Mouse (Mus musculus): Measurements from ENCODE around the gene Pnrc1. TPM values are rescaled to one million over a fixed set of nuclear protein-coding genes. Genes with fewer than 3 reads are reported as not detected.

Pnrc1 gene
- polyA plus RNA-seq, 1 experiment from 2014 or later: 113 TPM

GRCm38 (mm10) chr4:33261311-33261753, 28.6 kb downstream of the Pnrc1 start:
- no peak overlapping the region for H3K27ac ChIP-seq (replicated peaks)
- no peak overlapping the region for H3K4me2 ChIP-seq (replicated peaks)
- 76% methylated on average over 7 of the region's 7 CpGs for WGBS
- H3K4me3 ChIP-seq: no peak overlapping the region
- H3K4me1 ChIP-seq: no peaks in the 10 kb centered on the region
- no peaks in the 10 kb centered on the region for H3K36me3 ChIP-seq
- no peaks in the 10 kb centered on the region for H3K27me3 ChIP-seq
- ATAC-seq (ENCODE audit: low FRiP score, low read depth): no peak
- H3K9ac ChIP-seq (replicated peaks): no peak overlapping the region
- H3K9me3 ChIP-seq: no peaks in the 10 kb centered on the region

- no peaks in the 10 kb centered on the region for H3K4me1 ChIP-seq
- no peak overlapping the region for H3K4me2 ChIP-seq (replicated peaks)
- no peak overlapping the region for H3K9ac ChIP-seq (replicated peaks)
- H3K4me3 ChIP-seq: no peak overlapping the region
- no peak overlapping the region for H3K27ac ChIP-seq (replicated peaks)
- no peaks in the 10 kb centered on the region for H3K27me3 ChIP-seq
- H3K9me3 ChIP-seq: no peaks in the 10 kb centered on the region
- ATAC-seq (ENCODE audit: low FRiP score, low read depth): no peak
- no peaks in the 10 kb centered on the region for H3K36me3 ChIP-seq
These were observed 29.7 kb downstream of the Pnrc1 start for GRCm38 (mm10) chr4:33260311-33260710.

GRCm38 (mm10) chr4:33257263-33257964, 32.5 kb downstream of the Pnrc1 start:
- H3K4me2 ChIP-seq (replicated peaks): no peak overlapping the region
- WGBS: 84% methylated on average over 11 of the region's 11 CpGs
- no peaks in the 10 kb centered on the region for H3K36me3 ChIP-seq
- no peaks in the 10 kb centered on the region for H3K4me1 ChIP-seq
- H3K27ac ChIP-seq (replicated peaks): no peak overlapping the region
- H3K27me3 ChIP-seq: no peaks in the 10 kb centered on the region
- H3K4me3 ChIP-seq: no peak overlapping the region
- H3K9me3 ChIP-seq: no peaks in the 10 kb centered on the region
- ATAC-seq (ENCODE audit: low FRiP score, low read depth): no peak
- no peak overlapping the region for H3K9ac ChIP-seq (replicated peaks)

GRCm38 (mm10) chr4:33254706-33255105, 35.3 kb downstream of the Pnrc1 start:
- WGBS: 66% methylated on average over 4 of the region's 4 CpGs
- Histone ChIP-seq H3K9me3 (no peaks in the 10 kb centered on the region), H3K36me3 (no peaks in the 10 kb centered on the region), H3K4me3 (no peak overlapping the region), H3K27me3 (no peaks in the 10 kb centered on the region), H3K4me1 (peaks cover 2% of the 10 kb centered on the region; the same call in 1 of the 2 replicates), H3K27ac (replicated peaks) (no peak overlapping the region), H3K9ac (replicated peaks) (no peak overlapping the region), H3K4me2 (replicated peaks) (no peak overlapping the region)
- ATAC-seq (ENCODE audit: low FRiP score, low read depth): no peak

GRCm38 (mm10) chr4:33250867-33251266, 39.1 kb downstream of the Pnrc1 start:
- Histone ChIP-seq H3K4me2 (replicated peaks) (no peak overlapping the region), H3K36me3 (peaks cover 4% of the 10 kb centered on the region), H3K4me3 (no peak overlapping the region), H3K27me3 (no peaks in the 10 kb centered on the region), H3K27ac (replicated peaks) (no peak overlapping the region), H3K9ac (replicated peaks) (no peak overlapping the region), H3K4me1 (peaks cover 18% of the 10 kb centered on the region), H3K9me3 (no peaks in the 10 kb centered on the region)
- no peak for ATAC-seq (ENCODE audit: low FRiP score, low read depth)
- WGBS: 86% methylated on average over 2 of the region's 2 CpGs

- Histone ChIP-seq H3K27ac (replicated peaks) (no peak overlapping the region), H3K36me3 (peaks cover 14% of the 10 kb centered on the region), H3K4me2 (replicated peaks) (no peak overlapping the region), H3K9me3 (no peaks in the 10 kb centered on the region), H3K4me1 (peaks cover 19% of the 10 kb centered on the region), H3K4me3 (no peak overlapping the region), H3K27me3 (no peaks in the 10 kb centered on the region), H3K9ac (replicated peaks) (no peak overlapping the region)
- no peak for ATAC-seq (ENCODE audit: low FRiP score, low read depth)
- WGBS: 75% methylated on average over 1 of the region's 1 CpGs
These were observed 40.2 kb downstream of the Pnrc1 start for GRCm38 (mm10) chr4:33249716-33250230.

- no peaks in the 10 kb centered on the region for H3K27me3 ChIP-seq
- WGBS: 6% methylated on average over 4 of the region's 4 CpGs
- H3K4me2 ChIP-seq (replicated peaks): peak overlapping the region; percentile 78
- no peak for ATAC-seq (ENCODE audit: low FRiP score, low read depth)
- H3K4me1 ChIP-seq: peaks cover 19% of the 10 kb centered on the region
- no peaks in the 10 kb centered on the region for H3K9me3 ChIP-seq
- H3K36me3 ChIP-seq: peaks cover 23% of the 10 kb centered on the region
- peak overlapping the region; percentile 96 for H3K9ac ChIP-seq (replicated peaks)
- H3K4me3 ChIP-seq: peak overlapping the region; percentile 72
- H3K27ac ChIP-seq (replicated peaks): peak overlapping the region; percentile 97
These were observed 41.0 kb downstream of the Pnrc1 start for GRCm38 (mm10) chr4:33248915-33249314.

GRCm38 (mm10) chr4:33248062-33248889, 41.7 kb downstream of the Pnrc1 start:
- under 1% methylated on average over 57 of the region's 88 CpGs for WGBS
- peak; percentile 93 for ATAC-seq (ENCODE audit: low FRiP score, low read depth)
- peak overlapping the region; percentile 97 for H3K27ac ChIP-seq (replicated peaks)
- H3K4me2 ChIP-seq (replicated peaks): peak overlapping the region; percentile 78
- peaks cover 19% of the 10 kb centered on the region for H3K4me1 ChIP-seq
- peaks cover 29% of the 10 kb centered on the region for H3K36me3 ChIP-seq
- peak overlapping the region; percentile 96 for H3K9ac ChIP-seq (replicated peaks)
- H3K27me3 ChIP-seq: no peaks in the 10 kb centered on the region
- no peaks in the 10 kb centered on the region for H3K9me3 ChIP-seq
- peak overlapping the region; percentile 72 for H3K4me3 ChIP-seq

GRCm38 (mm10) chr4:33247479-33248053, 42.4 kb downstream of the Pnrc1 start:
- WGBS: under 1% methylated on average over 59 of the region's 60 CpGs
- H3K36me3 ChIP-seq: peaks cover 31% of the 10 kb centered on the region
- peak overlapping the region; percentile 78 for H3K4me2 ChIP-seq (replicated peaks)
- H3K4me3 ChIP-seq: peak overlapping the region; percentile 72
- H3K4me1 ChIP-seq: peaks cover 22% of the 10 kb centered on the region
- peak overlapping the region; percentile 96 for H3K9ac ChIP-seq (replicated peaks)
- no peaks in the 10 kb centered on the region for H3K27me3 ChIP-seq
- peak overlapping the region; percentile 97 for H3K27ac ChIP-seq (replicated peaks)
- peak; percentile 89 for ATAC-seq (ENCODE audit: low FRiP score, low read depth)
- no peaks in the 10 kb centered on the region for H3K9me3 ChIP-seq

- ATAC-seq (ENCODE audit: low FRiP score, low read depth): no peak
- H3K4me3 ChIP-seq: no peak overlapping the region; the same call in 1 of the 2 replicates
- no peak overlapping the region for H3K9ac ChIP-seq (replicated peaks)
- H3K4me2 ChIP-seq (replicated peaks): peak overlapping the region; percentile 78
- 95% methylated on average over 14 of the region's 14 CpGs for WGBS
- no peaks in the 10 kb centered on the region for H3K27me3 ChIP-seq
- no peak overlapping the region for H3K27ac ChIP-seq (replicated peaks)
- no peaks in the 10 kb centered on the region for H3K9me3 ChIP-seq
- H3K36me3 ChIP-seq: peaks cover 31% of the 10 kb centered on the region
- H3K4me1 ChIP-seq: peaks cover 29% of the 10 kb centered on the region
These were observed 44.0 kb downstream of the Pnrc1 start for GRCm38 (mm10) chr4:33245853-33246395.

GRCm38 (mm10) chr4:33243921-33244320, 46.0 kb downstream of the Pnrc1 start:
- no peak for ATAC-seq (ENCODE audit: low FRiP score, low read depth)

More at GRCm38 (mm10) chr4:33243921-33244320, 46.0 kb downstream of the Pnrc1 start:
- Histone ChIP-seq H3K9me3 (no peaks in the 10 kb centered on the region), H3K27me3 (no peaks in the 10 kb centered on the region), H3K4me1 (peaks cover 20% of the 10 kb centered on the region), H3K36me3 (peaks cover 31% of the 10 kb centered on the region), H3K4me3 (no peak overlapping the region), H3K27ac (replicated peaks) (0 out of 2 replicates have a peak overlapping the region, but pooled peaks have one; percentile 36), H3K4me2 (replicated peaks) (no peak overlapping the region), H3K9ac (replicated peaks) (no peak overlapping the region)
- WGBS: 87% methylated on average over 4 of the region's 4 CpGs
